Mouse (Mus musculus): ENCODE measurements around the gene Tfcp2l1. TPM values are rescaled to one million over a fixed set of nuclear protein-coding genes. Genes with fewer than 3 reads are reported as not detected.
"Not testable (repeated sequence)": the region's sequence is repeated elsewhere in the genome, so short reads cannot be mapped to it uniquely, and the experiment has no call there.

Tfcp2l1 gene
- 0.79 and 1.0 TPM in 2 replicates for polyA plus RNA-seq (2015; fragmentation: Nextera tagmentation; extraction: Ambion mirVana)

DNA sequence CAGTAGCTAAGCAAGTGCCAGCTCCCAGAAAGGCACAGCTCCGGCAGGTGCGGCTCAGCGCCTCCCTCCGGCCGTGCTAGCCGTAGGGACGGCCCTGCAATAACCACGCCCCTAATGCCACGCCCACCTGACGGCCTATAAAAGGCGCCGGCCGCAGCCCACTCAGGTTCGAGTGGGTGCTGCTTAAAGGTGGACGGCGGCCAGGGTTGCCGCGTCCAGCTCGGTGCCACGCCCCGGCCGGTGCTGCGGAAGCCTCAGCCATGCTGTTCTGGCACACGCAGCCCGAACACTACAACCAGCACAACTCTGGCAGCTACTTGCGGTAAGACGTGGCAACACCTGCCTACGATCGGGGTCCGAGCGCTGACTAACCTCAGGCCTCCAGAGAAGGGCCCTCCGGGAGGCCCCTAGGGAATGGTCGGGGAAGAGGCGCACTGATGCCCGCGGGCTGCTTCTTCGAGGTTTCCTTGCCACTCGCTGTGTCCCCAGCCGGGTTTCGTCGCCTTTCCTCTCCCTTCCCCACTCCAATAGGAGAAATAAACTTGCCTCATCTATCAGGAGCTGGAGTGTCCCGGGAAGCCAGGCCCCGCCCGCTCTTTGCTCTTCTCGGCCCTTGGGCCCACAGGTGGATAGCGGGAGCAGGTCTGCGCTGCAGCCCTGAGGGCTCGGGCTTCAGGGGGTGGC, at the start of gene Tfcp2l1:
TSS of gene Tfcp2l1 (plus strand) at position 165 of the 684 bp plus-strand sequence.
- no peaks in the 10 kb centered on the region for H3K9me3 ChIP-seq
- H3K4me1 ChIP-seq = no peaks in the 10 kb centered on the region
- peak within 1 kb of the TSS; percentile 43 for H3K4me3 ChIP-seq
- H3K27me3 ChIP-seq = peaks cover 27% of the 10 kb centered on the region; the same call in 1 of the 2 replicates
- no peaks in the 10 kb centered on the region for H3K36me3 ChIP-seq
- H3K27ac ChIP-seq = no peak within 1 kb of the TSS
- H3K9ac ChIP-seq = peak within 1 kb of the TSS; percentile 21; the same call in 1 of the 2 replicates
- 1% methylated on average over 48 of the region's 48 CpGs for WGBS
- ATAC-seq (ENCODE audit: borderline replicate concordance, extremely low read depth, low FRiP score, low TSS enrichment) = peak; percentile 89
- H3K4me2 ChIP-seq = peak within 1 kb of the TSS; percentile 73

DNA sequence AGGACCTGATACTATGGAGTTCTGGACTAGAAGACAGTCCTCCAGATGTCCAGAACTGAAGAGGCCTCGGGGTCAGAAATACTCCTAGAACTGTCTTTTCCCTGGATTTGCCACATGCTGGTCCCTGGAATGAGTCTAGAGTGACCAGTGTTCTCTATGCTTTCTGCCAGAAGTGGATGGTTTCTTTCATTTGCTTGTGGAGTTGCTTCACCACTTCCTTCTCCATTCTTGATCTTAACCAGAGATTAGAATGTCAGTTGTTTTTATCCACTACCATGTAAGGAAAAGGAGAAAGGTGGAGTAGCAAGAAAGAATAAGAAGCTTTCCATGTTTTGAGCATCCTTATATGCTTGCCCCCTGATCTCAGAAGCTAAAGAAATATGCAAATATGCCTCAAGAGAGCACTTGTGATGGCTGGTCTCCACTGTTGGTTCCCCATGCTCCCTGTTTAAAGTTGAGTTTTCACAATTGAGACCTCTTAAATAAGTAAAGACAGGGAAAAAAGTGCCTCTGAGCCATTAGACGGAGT, 47.5 kb upstream of the Tfcp2l1 start:
- no peaks in the 10 kb centered on the region for H3K27me3 ChIP-seq
- no peaks in the 10 kb centered on the region for H3K9me3 ChIP-seq
- no peak overlapping the region for H3K4me3 ChIP-seq
- no peak overlapping the region for H3K27ac ChIP-seq
- peaks cover 40% of the 10 kb centered on the region for H3K36me3 ChIP-seq
- H3K4me1 ChIP-seq = no peaks in the 10 kb centered on the region
- no peak overlapping the region for H3K4me2 ChIP-seq
- H3K9ac ChIP-seq = no peak overlapping the region
- 94% methylated on average over 2 of the region's 2 CpGs for WGBS
- no peak for ATAC-seq (ENCODE audit: borderline replicate concordance, extremely low read depth, low FRiP score, low TSS enrichment)

DNA sequence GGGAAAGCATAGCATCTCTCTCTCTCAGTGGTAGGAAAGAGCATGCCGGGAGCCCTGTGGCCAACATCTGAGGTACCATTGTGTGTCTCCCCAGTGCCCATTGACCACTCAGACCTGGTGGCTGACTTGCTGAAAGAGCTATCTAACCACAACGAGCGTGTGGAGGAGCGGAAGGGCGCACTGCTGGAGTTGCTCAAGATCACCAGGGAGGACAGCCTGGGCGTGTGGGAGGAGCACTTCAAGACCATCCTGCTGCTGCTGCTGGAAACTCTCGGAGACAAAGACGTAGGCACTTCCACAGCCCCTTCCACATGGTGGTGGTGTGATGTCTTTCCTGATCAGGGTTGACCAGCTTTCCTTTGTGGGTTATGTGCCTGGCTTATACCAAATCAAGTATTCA, 46.6 kb upstream of the Tfcp2l1 start:
- H3K27me3 ChIP-seq = no peaks in the 10 kb centered on the region
- no peak overlapping the region for H3K4me3 ChIP-seq
- H3K4me1 ChIP-seq = no peaks in the 10 kb centered on the region
- peaks cover 33% of the 10 kb centered on the region for H3K36me3 ChIP-seq
- WGBS = 94% methylated on average over 8 of the region's 8 CpGs
- no peaks in the 10 kb centered on the region for H3K9me3 ChIP-seq
- no peak for ATAC-seq (ENCODE audit: borderline replicate concordance, extremely low read depth, low FRiP score, low TSS enrichment)
- H3K9ac ChIP-seq = no peak overlapping the region
- no peak overlapping the region for H3K27ac ChIP-seq
- no peak overlapping the region for H3K4me2 ChIP-seq

DNA sequence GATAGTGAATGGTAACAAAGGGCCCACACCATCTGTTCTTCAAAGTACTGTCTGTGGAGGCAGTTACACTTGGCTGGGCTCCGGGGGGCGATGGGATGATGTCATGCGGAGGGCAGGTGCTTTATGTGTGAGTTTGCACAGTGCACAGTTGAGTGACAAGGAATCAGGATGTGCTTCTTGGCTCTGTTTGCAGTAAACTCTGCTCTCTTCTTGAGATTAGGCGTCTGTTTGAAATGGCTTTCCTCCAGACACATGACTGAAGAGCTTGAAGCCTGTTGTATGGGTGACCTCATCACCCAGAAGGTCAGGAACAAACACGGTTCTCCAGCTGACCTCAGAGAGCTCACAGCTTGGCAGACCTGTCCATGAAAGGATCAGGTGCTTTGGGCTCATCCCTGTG, 38.0 kb upstream of the Tfcp2l1 start:
- no peak overlapping the region for H3K4me3 ChIP-seq
- no peaks in the 10 kb centered on the region for H3K4me1 ChIP-seq
- peaks cover 33% of the 10 kb centered on the region for H3K36me3 ChIP-seq
- ATAC-seq (ENCODE audit: borderline replicate concordance, extremely low read depth, low FRiP score, low TSS enrichment) = 0 out of 2 replicates have a peak, but pooled peaks have one; percentile 23
- no peak overlapping the region for H3K27ac ChIP-seq
- no peaks in the 10 kb centered on the region for H3K27me3 ChIP-seq
- no peak overlapping the region for H3K4me2 ChIP-seq
- no peaks in the 10 kb centered on the region for H3K9me3 ChIP-seq
- no peak overlapping the region for H3K9ac ChIP-seq
- 55% methylated on average over 5 of the region's 5 CpGs for WGBS

DNA sequence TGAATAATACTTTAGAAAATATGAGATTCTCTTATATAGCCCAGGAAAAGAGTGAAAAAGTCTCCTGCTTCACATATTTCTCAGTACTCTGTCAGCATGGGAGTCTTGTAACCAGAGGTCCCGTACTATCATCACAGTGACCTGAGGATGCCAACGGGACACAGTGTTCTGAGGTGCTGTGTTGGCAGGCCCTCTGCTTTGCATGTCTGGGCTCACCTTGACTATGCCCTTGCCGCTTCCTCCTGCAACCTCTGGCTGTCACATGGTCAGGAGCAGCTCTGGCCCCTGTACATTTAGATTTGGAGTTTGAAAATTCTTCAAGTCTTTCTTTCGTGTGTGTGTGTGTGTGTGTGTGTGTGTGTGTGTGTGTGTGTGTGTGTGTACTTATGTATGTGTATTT, 34.8 kb upstream of the Tfcp2l1 start:
- 87% methylated on average over 4 of the region's 4 CpGs for WGBS
- H3K4me3 ChIP-seq = no peak overlapping the region
- H3K36me3 ChIP-seq = peaks cover 50% of the 10 kb centered on the region
- no peak overlapping the region for H3K9ac ChIP-seq
- ATAC-seq (ENCODE audit: borderline replicate concordance, extremely low read depth, low FRiP score, low TSS enrichment) = no peak
- H3K4me1 ChIP-seq = no peaks in the 10 kb centered on the region
- H3K9me3 ChIP-seq = no peaks in the 10 kb centered on the region
- H3K27ac ChIP-seq = no peak overlapping the region
- H3K4me2 ChIP-seq = no peak overlapping the region
- H3K27me3 ChIP-seq = no peaks in the 10 kb centered on the region

DNA sequence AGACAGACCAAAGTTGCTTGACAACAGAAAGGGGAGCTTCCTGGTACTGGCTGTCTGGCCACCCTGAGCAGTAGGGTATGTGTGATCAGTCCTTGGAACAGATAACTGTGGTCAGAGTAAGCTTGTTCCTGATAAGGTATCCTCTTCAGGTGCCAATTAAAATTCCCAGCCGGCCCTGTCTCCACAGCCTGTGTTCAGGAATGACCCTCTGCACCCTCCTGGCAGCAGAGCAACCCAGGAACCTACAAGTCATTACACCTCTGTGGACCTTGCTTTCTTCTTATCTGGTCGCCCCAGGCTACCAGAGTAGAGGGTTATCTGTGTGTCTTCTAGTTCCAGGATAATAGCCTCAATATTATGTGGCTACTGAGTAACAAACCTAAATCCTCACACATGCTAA, 32.4 kb upstream of the Tfcp2l1 start:
- no peaks in the 10 kb centered on the region; the same call in 1 of the 2 replicates for H3K4me1 ChIP-seq
- no peak overlapping the region for H3K4me3 ChIP-seq
- WGBS = 52% methylated on average over 2 of the region's 2 CpGs
- no peak overlapping the region for H3K9ac ChIP-seq
- no peak overlapping the region for H3K4me2 ChIP-seq
- H3K36me3 ChIP-seq = peaks cover 65% of the 10 kb centered on the region
- H3K27ac ChIP-seq = no peak overlapping the region
- no peaks in the 10 kb centered on the region for H3K9me3 ChIP-seq
- no peak for ATAC-seq (ENCODE audit: borderline replicate concordance, extremely low read depth, low FRiP score, low TSS enrichment)
- no peaks in the 10 kb centered on the region for H3K27me3 ChIP-seq

DNA sequence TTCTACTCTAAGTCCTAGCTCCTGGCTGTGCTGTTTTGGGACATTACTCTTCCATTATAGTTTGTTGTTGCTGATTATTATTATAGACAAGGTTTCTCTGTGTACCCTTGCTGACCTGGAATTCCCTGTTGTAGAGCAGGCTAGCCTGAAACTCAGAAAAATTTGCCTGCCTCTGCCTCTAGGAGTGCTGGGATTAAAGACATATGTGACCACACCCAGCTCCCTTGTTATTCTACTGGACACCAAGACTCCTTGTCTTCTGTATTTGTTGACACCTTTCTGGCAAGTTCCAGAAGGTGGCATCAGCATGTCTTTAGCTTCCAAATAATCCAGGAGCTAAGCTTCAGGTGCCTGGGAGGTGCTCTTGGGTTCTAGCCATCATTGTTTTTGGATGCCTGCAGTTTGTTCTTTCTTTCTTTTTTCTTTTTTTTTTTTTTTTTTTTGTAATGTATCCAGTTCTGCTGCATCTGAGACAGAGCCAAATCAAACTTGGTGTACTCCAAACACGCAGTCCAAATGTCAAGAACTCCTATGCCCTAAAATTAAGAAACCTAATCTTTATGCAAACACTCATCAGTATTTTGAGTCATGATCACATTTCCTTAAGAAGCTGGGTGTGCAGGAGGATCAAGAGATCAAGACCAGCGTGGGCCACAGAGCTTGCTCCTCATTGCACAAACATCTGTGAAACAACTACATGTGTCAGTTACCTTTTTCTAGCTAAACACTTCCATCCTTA, 30.1 kb upstream of the Tfcp2l1 start:
- Histone ChIP-seq H3K27me3 (no peaks in the 10 kb centered on the region), H3K4me2 (no peak overlapping the region), H3K9ac (no peak overlapping the region), H3K4me1 (no peaks in the 10 kb centered on the region; the same call in 1 of the 2 replicates), H3K9me3 (no peaks in the 10 kb centered on the region), H3K4me3 (no peak overlapping the region), H3K36me3 (peaks cover 77% of the 10 kb centered on the region), H3K27ac (0 out of 2 replicates have a peak overlapping the region, but pooled peaks have one; percentile 1)
- ATAC-seq (ENCODE audit: borderline replicate concordance, extremely low read depth, low FRiP score, low TSS enrichment) = no peak
- 58% methylated on average over 2 of the region's 2 CpGs for whole genome bisulfite sequencing

DNA sequence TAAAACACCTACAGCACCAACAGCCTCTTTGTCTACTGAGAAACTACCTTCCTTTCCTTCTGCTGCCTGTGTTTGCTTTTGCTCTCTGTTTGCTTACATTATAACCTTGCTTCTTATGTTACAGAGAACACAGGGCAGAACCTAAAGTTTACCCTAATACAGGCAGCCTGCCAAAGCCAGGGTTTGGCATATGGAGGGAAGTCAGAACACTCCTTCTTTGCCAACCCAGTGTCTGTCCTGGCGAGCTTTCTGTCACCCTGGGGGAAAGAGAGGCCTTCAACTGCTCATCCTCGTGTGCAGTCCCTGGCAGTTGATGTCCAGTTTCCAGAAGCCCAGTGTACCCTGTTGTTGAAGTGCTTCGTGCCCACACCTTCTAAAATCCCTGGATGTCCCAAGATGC, 29.4 kb upstream of the Tfcp2l1 start:
- WGBS = 68% methylated on average over 3 of the region's 3 CpGs
- H3K4me3 ChIP-seq = no peak overlapping the region
- H3K27ac ChIP-seq = 0 out of 2 replicates have a peak overlapping the region, but pooled peaks have one; percentile 11
- no peaks in the 10 kb centered on the region; the same call in 1 of the 2 replicates for H3K4me1 ChIP-seq
- H3K9ac ChIP-seq = no peak overlapping the region
- peaks cover 78% of the 10 kb centered on the region for H3K36me3 ChIP-seq
- no peak overlapping the region for H3K4me2 ChIP-seq
- no peak for ATAC-seq (ENCODE audit: borderline replicate concordance, extremely low read depth, low FRiP score, low TSS enrichment)
- no peaks in the 10 kb centered on the region for H3K9me3 ChIP-seq
- no peaks in the 10 kb centered on the region for H3K27me3 ChIP-seq

DNA sequence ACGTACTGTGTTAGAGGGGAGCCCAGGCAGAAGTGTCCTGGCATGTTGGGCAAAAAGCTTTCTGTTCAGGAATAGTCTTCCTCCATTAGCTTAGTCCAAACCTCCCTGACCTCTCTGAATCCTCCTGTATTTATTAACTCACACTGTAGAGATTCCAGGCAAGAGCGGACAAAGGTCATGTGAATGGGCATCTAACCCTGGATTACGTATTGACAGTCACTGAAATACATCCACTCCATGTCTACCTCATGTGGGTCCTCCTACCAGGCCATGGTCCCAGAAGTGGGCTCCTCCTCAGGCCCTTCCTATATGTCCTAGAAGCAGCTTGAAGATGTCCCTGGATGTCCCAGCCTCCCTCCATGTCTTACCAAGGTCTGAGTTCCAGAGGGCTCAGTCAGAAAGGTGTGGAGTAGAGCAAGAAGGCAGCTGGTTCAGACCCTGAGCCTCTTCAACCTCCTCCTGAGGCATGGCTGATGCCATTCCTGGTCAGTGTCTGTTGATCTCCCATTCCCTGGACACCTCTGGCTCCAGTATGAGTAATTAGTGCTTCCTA, 14.0 kb upstream of the Tfcp2l1 start:
- H3K27me3 ChIP-seq = no peaks in the 10 kb centered on the region
- H3K4me3 ChIP-seq = no peak overlapping the region
- H3K9me3 ChIP-seq = no peaks in the 10 kb centered on the region
- ATAC-seq (ENCODE audit: borderline replicate concordance, extremely low read depth, low FRiP score, low TSS enrichment) = no peak
- no peaks in the 10 kb centered on the region for H3K4me1 ChIP-seq
- H3K9ac ChIP-seq = no peak overlapping the region
- peaks cover 8% of the 10 kb centered on the region for H3K36me3 ChIP-seq
- no peak overlapping the region for H3K27ac ChIP-seq
- H3K4me2 ChIP-seq = no peak overlapping the region
- 78% methylated on average over 3 of the region's 3 CpGs for WGBS

DNA sequence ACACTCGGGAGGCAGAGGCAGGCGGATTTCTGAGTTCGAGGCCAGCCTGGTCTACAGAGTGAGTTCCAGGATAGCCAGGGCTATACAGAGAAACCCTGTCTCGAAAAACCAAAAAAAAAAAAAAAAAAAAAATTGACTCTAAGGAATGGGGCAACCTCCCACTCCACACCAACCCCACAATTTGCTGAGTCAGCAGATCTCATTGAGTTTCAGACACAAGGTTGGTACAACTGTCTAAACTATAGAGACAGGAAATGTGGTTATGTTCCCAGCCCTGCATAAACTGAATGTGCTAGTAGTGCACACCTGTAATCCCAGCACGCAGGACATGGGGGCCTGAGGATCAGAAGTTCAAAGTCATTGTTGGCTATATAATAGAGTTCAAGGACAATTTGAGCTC, 6.7 kb upstream of the Tfcp2l1 start:
- H3K27ac ChIP-seq; H3K36me3 ChIP-seq; ATAC-seq (ENCODE audit: borderline replicate concordance, extremely low read depth, low FRiP score, low TSS enrichment); H3K9ac ChIP-seq; H3K4me2 ChIP-seq; H3K27me3 ChIP-seq; H3K4me1 ChIP-seq; H3K4me3 ChIP-seq; H3K9me3 ChIP-seq: not testable (repeated sequence)
- 84% methylated on average over 5 of the region's 5 CpGs for whole genome bisulfite sequencing

DNA sequence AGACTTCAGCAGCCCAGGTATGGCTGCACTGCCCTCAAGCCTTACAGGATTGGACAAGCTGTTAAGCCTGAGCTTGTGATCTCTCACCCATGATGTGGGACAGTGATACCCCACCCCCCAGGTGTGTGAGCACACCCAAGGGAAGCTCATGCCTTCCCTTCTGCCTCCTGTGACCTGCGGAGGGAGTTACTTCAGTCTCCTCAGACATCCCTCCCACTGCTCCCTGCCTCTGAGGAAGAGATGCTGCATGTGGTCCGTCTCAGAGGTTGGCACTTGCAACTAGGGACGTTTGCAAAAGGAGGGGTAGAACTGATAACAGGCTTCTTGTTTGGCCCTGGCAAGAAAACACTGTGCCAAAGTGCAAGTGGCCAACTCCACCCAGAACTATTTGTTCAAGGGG, 4.9 kb upstream of the Tfcp2l1 start:
- H3K36me3 ChIP-seq = no peaks in the 10 kb centered on the region
- no peak for ATAC-seq (ENCODE audit: borderline replicate concordance, extremely low read depth, low FRiP score, low TSS enrichment)
- H3K27me3 ChIP-seq = peaks cover 17% of the 10 kb centered on the region; the same call in 1 of the 2 replicates
- no peaks in the 10 kb centered on the region for H3K4me1 ChIP-seq
- H3K27ac ChIP-seq = no peak overlapping the region
- H3K4me3 ChIP-seq = no peak overlapping the region
- WGBS = 43% methylated on average over 3 of the region's 3 CpGs
- no peak overlapping the region for H3K9ac ChIP-seq
- no peaks in the 10 kb centered on the region for H3K9me3 ChIP-seq
- H3K4me2 ChIP-seq = no peak overlapping the region

DNA sequence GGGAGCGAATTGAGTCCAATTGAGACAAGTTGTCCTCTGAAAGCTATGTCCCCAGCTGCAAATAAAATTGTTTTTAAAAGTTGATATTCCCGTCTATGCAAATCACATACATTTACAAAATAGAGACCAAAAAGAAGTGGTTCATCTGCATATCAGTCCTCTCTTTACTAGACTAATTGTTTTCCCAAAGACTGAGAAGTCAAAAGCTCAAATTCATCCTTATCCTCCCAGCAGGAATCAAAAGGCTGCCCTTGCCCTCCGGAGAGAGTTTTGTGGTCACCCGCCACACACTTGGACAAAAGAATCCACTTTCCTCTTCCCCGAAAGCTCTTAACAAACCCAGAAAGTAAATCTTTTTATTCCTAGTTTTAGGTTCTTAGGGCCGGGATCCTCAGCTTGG, 2.3 kb upstream of the Tfcp2l1 start:
- Histone ChIP-seq H3K36me3 (no peaks in the 10 kb centered on the region), H3K4me3 (no peak overlapping the region), H3K27ac (no peak overlapping the region), H3K9ac (no peak overlapping the region), H3K4me2 (no peak overlapping the region), H3K4me1 (no peaks in the 10 kb centered on the region), H3K27me3 (peaks cover 27% of the 10 kb centered on the region; the same call in 1 of the 2 replicates), H3K9me3 (no peaks in the 10 kb centered on the region)
- WGBS = 44% methylated on average over 6 of the region's 6 CpGs
- no peak for ATAC-seq (ENCODE audit: borderline replicate concordance, extremely low read depth, low FRiP score, low TSS enrichment)

Data from lung, embryonic 15.5 days (tissue).